Mouse (Mus musculus) stomach, embryonic 14.5 days (tissue): ENCODE measurements around the gene St8sia2. TPM values are rescaled to one million over a fixed set of nuclear protein-coding genes. Genes with fewer than 3 reads are reported as not detected.

Source experiments
- ATAC-seq: fragments of 200-750 bp; cut with Nextera tagmentation; 2 replicates; pipeline ENCODE4 v1.8.0; 2017; ENCODE audit warnings: low read depth, moderate TSS enrichment; ENCODE audit not compliant: insufficient number of reproducible peaks, insufficient read depth, low FRiP score
- H3K27ac ChIP-seq: fragments of 300-500 bp; sonication (generic); 2 replicates; pipeline ENCODE4 v1.5.1; 2014; ENCODE audit warnings: mild to moderate bottlenecking, low read length, moderate library complexity, mixed read lengths
- H3K27me3 ChIP-seq: fragments of 300-500 bp; sonication (generic); 2 replicates; pipeline ENCODE4 v1.6.1; 2014; ENCODE audit warnings: low read length, control low read depth, mixed read lengths; ENCODE audit not compliant: control insufficient read depth, insufficient read depth
- H3K36me3 ChIP-seq: fragments of 300-500 bp; sonication (generic); 2 replicates; pipeline ENCODE4 v1.6.1; 2014; ENCODE audit warnings: mild to moderate bottlenecking, control low read depth, low read length, moderate library complexity, mixed read lengths; ENCODE audit not compliant: control insufficient read depth, insufficient read depth
- H3K4me1 ChIP-seq: fragments of 300-500 bp; sonication (generic); 2 replicates; pipeline ENCODE4 v1.6.1; 2014; ENCODE audit warnings: low read length, control low read depth, mixed read lengths; ENCODE audit not compliant: control insufficient read depth, insufficient read depth
- H3K4me2 ChIP-seq: fragments of 300-500 bp; sonication (generic); replicated peaks from 2 replicates; pipeline ENCODE4 v1.6.1; 2014; ENCODE audit warnings: low read depth, low read length, control low read depth
- H3K4me3 ChIP-seq: fragments of 300-500 bp; sonication (generic); 2 replicates; pipeline ENCODE4 v1.5.1; 2014; ENCODE audit warnings: low read depth, low read length, control low read depth
- H3K9ac ChIP-seq: fragments of 300-500 bp; sonication (generic); replicated peaks from 2 replicates; pipeline ENCODE4 v1.6.1; 2014; ENCODE audit warnings: low read depth, mild to moderate bottlenecking, control low read depth, low read length, moderate library complexity, mixed read lengths
- H3K9me3 ChIP-seq: fragments of 300-500 bp; sonication (generic); 2 replicates; pipeline ENCODE4 v1.6.1; 2016; ENCODE audit warnings: low read depth, low read length, control low read depth; ENCODE audit not compliant: control insufficient read depth
- WGBS: fragments of 180-500 bp; shearing (Covaris S2); extraction: QIAGEN DNeasy Blood & Tissue Kit; methylation state at CpG from one replicate; pipeline ENCODE4 v1.1.7; 2014; 5-methylcytosine and 5-hydroxymethylcytosine counted together
- polyA plus RNA-seq: library from polyadenylated mRNA; unstranded; fragments of >200 nt; fragmentation: Nextera tagmentation; extraction: Ambion mirVana; gene quantifications from 2 replicates; pipeline ENCODE4 v1.2.1, GENCODE M21; 2014

Gene St8sia2
- polyA plus RNA-seq, 1 experiment from 2014 or later, result 17.6 TPM

- H3K4me2 ChIP-seq, result no peak overlapping the region
- H3K27ac ChIP-seq, result no peak overlapping the region
- ATAC-seq, result no peak
- no peaks in the 10 kb centered on the region for H3K36me3 ChIP-seq
- H3K27me3 ChIP-seq, result no peaks in the 10 kb centered on the region
- no peaks in the 10 kb centered on the region for H3K9me3 ChIP-seq
- WGBS, result 17% methylated on average over 5 of the region's 5 CpGs
- no peak overlapping the region for H3K9ac ChIP-seq
- no peaks in the 10 kb centered on the region for H3K4me1 ChIP-seq
- H3K4me3 ChIP-seq, result no peak overlapping the region
Observed at GRCm38 (mm10) chr7:74025007-74025406, 11.5 kb upstream of the St8sia2 start.

DNA sequence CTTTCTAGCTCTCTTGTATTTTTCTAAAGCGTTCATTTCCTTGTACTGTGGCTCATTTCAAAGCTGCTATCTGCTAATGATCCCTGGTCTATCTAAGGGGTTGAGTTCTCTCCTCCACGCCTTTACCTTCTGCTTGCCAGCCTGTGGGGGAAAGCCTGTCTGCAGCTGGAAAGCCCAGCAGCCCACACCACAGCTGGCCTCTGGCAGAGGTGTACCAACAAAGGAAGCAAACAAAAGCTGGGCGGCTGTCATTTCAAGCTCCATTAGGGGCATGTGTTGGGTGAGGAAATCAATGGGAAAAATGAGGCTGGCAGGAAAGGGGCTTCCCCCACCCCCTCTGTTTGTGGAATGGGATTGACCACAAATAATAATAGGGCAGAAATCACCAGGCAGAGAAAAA, 10.7 kb upstream of the St8sia2 start:
- Histone ChIP-seq H3K27ac (no peak overlapping the region), H3K4me1 (no peaks in the 10 kb centered on the region), H3K27me3 (no peaks in the 10 kb centered on the region), H3K9ac (no peak overlapping the region), H3K36me3 (no peaks in the 10 kb centered on the region), H3K4me2 (no peak overlapping the region), H3K9me3 (no peaks in the 10 kb centered on the region), H3K4me3 (no peak overlapping the region)
- ATAC-seq, result no peak
- 69% methylated on average over 3 of the region's 3 CpGs for WGBS

- Histone ChIP-seq H3K4me1 (no peaks in the 10 kb centered on the region), H3K27ac (no peak overlapping the region), H3K9ac (no peak overlapping the region), H3K27me3 (no peaks in the 10 kb centered on the region), H3K4me3 (no peak overlapping the region), H3K9me3 (no peaks in the 10 kb centered on the region), H3K36me3 (no peaks in the 10 kb centered on the region), H3K4me2 (no peak overlapping the region)
- 19% methylated on average over 2 of the region's 2 CpGs for WGBS
- ATAC-seq, result no peak
Observed at GRCm38 (mm10) chr7:74022571-74022970, 9.1 kb upstream of the St8sia2 start.

GRCm38 (mm10) chr7:74021771-74022170, 8.3 kb upstream of the St8sia2 start:
- H3K27ac ChIP-seq, result no peak overlapping the region
- no peaks in the 10 kb centered on the region for H3K9me3 ChIP-seq
- H3K4me1 ChIP-seq, result no peaks in the 10 kb centered on the region
- no peaks in the 10 kb centered on the region for H3K27me3 ChIP-seq
- H3K36me3 ChIP-seq, result no peaks in the 10 kb centered on the region
- no peak for ATAC-seq
- no peak overlapping the region for H3K4me3 ChIP-seq
- no peak overlapping the region for H3K9ac ChIP-seq
- H3K4me2 ChIP-seq, result no peak overlapping the region
- WGBS, result 85% methylated on average over 6 of the region's 6 CpGs

GRCm38 (mm10) chr7:74016613-74017012, 3.1 kb upstream of the St8sia2 start:
- no peak for ATAC-seq
- 77% methylated on average over 2 of the region's 2 CpGs for WGBS
- Histone ChIP-seq H3K4me1 (no peaks in the 10 kb centered on the region), H3K36me3 (no peaks in the 10 kb centered on the region), H3K9me3 (no peaks in the 10 kb centered on the region), H3K4me2 (no peak overlapping the region), H3K27ac (no peak overlapping the region), H3K27me3 (0 out of 2 replicates have a peak, but pooled peaks cover 3% of the 10 kb centered on the region), H3K9ac (no peak overlapping the region), H3K4me3 (no peak overlapping the region)

DNA sequence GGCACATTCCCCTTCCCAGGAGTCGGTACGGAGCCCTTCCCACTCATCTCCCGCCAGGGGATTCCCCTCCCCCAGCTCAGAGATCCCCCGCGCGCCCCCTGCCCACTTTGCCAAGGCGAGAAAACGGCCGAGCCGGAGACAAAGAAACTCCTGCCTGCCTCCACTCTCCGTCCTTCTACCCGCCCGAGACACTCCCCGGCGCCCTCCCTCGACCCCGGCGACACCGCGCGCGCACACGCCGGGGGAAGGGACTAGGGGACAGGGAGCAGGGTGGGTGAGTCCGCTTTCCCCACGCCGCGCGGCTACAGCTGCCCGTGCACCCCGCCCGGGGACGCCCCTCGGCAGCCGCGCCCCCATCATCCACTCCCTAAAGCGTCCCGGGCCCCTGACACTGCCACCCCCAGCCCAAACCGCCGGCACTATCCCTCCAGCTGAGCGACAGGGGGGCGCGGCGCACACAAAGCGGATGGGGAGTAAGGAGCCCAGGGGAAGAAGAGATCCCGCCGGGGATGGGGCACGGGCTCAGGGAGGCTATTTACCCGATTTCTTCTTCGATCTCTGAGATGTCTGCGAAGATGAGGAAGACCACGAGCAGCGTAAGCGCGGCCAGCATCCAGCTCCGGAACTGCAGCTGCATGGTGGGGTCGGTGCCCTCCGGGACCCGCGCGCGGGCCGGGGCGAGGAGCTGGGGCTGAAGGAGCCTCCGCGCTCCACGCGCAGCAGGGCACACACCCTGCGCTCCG, 461 bp downstream of the St8sia2 start:
- no peaks in the 10 kb centered on the region for H3K36me3 ChIP-seq
- H3K4me2 ChIP-seq, result peak overlapping the region; percentile 68
- H3K9ac ChIP-seq, result peak overlapping the region; percentile 67
- under 1% methylated on average over 63 of the region's 70 CpGs for WGBS
- peak overlapping the region; percentile 72 for H3K27ac ChIP-seq
- peak; percentile 30; the same call in 1 of the 2 replicates for ATAC-seq
- no peaks in the 10 kb centered on the region for H3K9me3 ChIP-seq
- H3K27me3 ChIP-seq, result 0 out of 2 replicates have a peak, but pooled peaks cover 3% of the 10 kb centered on the region
- peak overlapping the region; percentile 91 for H3K4me3 ChIP-seq
- 0 out of 2 replicates have a peak, but pooled peaks cover 4% of the 10 kb centered on the region for H3K4me1 ChIP-seq

DNA sequence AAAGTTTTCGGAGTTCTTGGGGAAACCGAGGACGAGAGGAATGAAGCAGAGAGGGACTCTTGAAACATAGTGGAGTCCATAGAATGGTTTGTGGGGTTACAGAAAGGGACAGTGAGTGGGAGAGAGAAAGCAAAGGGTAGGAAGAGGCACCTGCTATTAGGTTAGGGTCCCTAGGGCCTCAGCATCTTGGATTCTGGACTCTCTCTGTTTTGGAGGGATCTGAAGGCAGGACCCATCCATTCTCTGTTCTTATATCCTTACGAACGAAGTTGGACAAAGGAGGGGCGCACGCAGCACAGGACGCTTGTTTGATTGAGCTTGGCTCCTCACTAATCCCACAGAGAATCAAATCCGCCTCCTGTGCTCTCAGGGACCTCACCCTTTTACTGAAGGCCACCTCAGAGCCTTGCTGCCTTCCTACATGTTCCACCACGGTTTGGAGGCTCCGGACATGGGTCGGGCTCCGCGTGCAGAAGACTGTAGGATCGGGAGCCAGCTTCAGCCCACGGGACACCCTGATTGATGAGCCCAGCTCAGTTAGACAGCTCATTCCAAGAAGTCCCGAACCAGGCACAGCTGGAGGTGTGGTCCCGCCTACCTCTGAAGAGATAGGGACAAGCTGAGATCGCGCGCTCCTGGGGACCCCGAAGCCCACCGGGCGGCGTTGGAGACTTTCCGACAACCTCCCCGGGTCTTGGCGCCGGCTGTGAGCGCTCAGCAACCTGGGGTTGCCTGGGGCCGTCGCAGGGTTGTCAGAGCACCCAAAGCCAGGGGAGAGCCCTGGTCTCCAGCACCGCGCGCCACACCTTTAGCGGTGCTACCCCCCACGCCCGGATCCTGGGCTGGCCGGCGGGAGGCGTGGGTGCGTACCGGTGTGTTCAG, 1.3 kb downstream of the St8sia2 start:
- Histone ChIP-seq H3K27ac (peak overlapping the region; percentile 72; the same call in 1 of the 2 replicates), H3K4me1 (0 out of 2 replicates have a peak, but pooled peaks cover 4% of the 10 kb centered on the region), H3K4me2 (peak overlapping the region; percentile 68), H3K9ac (peak overlapping the region; percentile 67), H3K4me3 (peak overlapping the region; percentile 91), H3K9me3 (no peaks in the 10 kb centered on the region), H3K36me3 (no peaks in the 10 kb centered on the region), H3K27me3 (0 out of 2 replicates have a peak, but pooled peaks cover 3% of the 10 kb centered on the region)
- ATAC-seq, result 0 out of 2 replicates have a peak, but pooled peaks have one; percentile 16
- WGBS, result 3% methylated on average over 43 of the region's 43 CpGs

GRCm38 (mm10) chr7:74008946-74009542, 4.4 kb downstream of the St8sia2 start:
- Histone ChIP-seq H3K4me1 (0 out of 2 replicates have a peak, but pooled peaks cover 4% of the 10 kb centered on the region), H3K27ac (no peak overlapping the region), H3K9me3 (no peaks in the 10 kb centered on the region), H3K27me3 (0 out of 2 replicates have a peak, but pooled peaks cover under 1% of the 10 kb centered on the region), H3K9ac (no peak overlapping the region), H3K4me2 (no peak overlapping the region), H3K36me3 (no peaks in the 10 kb centered on the region), H3K4me3 (no peak overlapping the region)
- 56% methylated on average over 7 of the region's 7 CpGs for WGBS
- ATAC-seq, result no peak
